Mouse (Mus musculus): ENCODE data around the gene Ddx17.

The Ddx17 gene

DNA sequence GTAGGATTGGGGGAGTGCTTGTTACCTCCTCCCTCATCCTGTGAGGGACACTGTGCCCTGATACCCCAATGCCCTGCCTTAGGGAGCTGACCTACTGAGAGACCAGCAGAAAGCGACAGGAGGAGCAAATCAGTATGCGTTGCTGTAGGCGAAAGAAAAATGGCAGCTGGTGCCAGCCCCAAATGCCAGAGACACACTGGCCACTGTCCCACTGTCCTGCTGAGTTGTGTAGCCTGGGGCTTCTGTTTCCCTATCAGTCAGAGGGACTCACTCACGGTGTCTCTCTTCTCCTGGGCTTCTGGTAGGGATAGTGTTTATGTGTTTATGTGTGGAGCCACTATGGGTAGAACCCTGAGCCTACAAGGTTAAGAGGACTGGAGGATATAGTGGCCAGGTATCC lies 28.8 kb downstream of the Ddx17 start:
- no peak for DNase-seq

DNA sequence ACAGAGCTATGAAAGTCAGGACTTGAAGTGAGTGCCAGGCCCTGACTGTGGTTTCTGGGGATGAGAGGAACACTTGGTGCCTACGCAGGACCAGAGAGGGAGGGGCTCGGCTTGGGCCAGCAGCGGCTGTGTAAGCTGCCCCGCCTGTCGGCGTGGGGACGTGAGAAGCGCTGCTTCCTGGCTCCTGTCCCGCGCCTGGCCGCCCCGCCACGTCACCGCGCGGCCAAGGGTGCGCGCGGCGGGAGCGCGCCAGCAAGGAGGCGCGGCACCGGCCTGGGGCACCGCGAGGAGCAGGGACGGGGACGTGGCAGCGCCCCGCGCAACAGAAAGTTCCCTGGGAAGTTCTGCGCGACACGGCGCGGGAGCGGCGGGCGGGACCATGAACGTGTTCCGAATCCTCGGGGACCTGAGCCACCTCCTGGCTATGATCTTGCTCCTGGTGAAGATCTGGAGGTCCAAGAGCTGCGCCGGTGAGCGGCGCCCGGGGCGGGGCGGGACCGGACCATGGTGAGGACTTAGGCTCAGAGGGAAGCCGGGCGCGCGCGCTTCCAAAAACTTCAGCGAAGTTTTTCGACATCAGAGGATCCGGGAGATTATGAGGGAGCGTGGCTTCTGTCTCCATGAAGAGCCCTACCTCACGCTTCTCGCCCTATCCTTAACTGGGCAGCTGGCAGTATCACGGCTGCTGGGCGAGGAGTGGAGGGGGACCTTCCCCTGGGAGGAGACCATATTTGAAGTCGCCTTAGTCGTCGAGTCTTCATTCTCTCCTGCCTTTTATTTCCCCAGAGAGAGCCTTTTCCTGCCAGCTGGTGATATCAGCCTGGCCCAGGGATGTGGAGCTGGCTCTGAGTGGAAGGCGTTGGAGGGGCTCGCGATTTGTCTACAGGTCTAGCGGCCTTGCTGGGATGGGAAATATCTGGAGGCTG lies 30.1 kb downstream of the Ddx17 start, which contains the start of gene Kdelr3:
TSS of gene Kdelr3 (plus strand) at position 241 of the 926 bp plus-strand sequence.
- no peak for DNase-seq

DNA sequence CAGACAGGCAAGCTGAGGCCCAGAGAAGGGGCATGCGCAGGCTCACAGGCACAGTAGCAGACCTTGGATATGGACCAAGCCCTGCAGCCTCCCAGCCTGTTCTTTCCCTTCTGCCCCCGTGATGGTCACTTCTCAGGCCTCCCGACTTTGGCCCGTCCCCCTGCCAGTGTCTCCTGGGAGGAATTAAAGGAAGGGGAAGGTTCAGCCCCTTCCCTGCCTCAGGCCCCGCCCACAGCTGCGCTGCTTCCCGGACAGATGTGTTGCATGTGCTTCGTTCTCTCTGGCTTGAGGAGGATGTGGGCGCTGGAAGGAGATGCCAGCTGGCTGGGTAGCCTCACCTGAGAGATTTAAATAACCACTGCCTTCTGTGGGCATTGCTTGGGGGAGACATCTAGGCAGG lies 32.6 kb downstream of the Ddx17 start:
- DNase-seq, result no peak

DNA sequence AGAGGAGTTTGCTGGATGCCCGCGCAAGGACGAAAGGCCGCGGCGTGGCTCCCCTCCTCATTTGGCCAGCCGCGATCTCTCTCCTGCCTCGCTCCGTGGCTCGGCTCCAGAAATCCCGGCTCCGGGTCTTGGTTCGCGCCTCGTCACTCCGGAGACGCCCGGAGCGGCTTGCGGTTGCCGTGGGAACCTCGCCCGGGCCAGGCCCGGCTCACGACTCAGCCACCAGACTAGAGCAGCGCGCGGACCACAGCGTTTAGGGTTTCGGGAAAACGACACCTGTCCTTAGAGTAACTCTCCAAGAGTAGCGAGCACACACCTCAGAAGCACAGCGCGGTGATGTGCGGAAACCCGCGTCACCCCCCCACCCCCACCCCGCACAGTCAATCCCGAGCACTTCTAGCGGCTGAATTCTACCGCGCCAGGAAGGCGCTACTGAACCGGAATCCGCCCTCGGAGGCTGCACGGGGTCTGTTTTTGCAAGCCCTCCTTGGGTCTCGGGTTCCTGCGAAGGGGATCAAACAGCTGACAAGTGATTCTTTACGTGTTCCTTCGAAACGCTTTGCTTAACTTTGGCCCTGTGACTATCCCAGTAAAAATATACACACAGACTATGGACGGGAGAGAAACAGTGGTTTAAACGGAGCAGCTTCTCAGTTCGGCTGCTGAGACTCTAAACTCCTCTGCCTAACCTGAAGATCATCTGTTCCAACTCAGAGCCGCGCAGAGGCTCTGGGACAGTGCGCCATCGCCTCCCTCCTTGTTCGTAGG lies 34.8 kb downstream of the Ddx17 start:
- peak; percentile 94 for DNase-seq

DNA sequence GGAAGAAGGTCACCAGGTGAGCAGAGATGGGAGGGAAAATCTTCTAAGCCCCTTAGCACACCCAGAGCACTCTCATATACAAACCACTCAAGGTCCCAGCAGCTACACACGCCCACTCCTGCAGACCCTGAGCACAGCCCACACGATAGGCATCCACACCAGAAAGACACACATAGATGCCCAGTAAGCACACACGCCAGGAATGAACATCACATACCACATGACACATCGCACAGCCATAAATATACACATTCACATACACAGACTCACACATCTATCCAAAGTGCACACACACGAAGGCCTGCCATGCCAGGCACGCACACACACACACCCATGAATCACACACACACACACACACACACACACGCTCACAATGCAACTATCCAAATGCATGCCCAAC lies 36.1 kb downstream of the Ddx17 start:
- DNase-seq, result no peak

DNA sequence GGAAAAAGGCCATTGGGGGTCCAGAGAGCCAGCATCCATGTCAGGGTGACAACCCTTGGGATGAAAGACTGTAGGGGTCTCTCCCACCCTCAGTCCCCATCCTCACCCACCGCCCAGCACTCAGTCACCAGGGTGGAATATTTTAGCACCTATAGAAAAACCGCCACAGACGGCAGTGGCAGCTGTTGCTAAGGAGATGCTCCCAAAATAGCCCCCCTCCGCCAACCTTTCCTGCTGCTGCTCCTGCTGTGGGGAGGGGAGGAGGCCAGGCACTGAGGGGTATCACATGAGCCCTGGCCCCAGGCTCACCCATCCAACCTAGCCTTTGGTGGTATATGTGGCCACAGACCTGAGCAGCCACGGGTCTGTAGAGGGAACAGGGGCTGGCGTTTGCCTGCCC lies 36.5 kb downstream of the Ddx17 start:
- no peak for DNase-seq

DNA sequence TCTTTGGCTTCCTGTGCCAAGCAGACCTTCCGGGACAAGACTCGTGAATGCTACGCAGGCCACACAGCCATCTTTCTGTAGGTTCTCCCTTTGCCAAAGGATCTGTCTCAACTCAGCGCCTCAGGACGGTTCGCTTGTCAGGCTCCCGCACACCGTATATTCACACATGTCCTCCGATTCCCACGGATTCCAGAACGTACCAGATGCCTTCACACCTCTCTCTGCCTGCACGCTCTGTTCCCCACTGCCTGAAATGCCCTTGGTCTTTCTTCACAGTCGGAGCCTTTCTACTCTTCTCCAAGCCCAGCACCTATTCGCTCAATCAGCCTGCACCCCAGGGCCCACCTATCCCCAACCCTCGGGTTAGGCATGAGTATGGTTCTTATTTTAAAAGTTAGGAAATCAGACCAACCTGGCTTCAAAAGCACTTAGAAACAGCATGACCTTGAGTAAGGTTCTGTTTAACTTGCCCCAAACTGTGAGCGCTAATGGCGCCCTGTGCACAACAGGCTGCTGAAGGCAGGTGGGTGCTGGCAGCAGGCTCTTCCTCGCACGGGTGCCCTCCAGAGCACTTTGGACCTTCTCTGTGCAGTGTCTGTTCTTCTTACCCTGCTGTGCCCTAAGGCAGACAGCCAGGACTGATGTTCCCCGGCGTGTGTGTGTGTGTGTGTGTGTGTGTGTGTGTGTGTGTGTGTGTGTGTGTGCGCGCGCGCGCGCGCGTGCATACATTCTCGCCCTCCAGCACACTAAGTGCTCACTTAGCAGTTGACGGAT lies 39.3 kb downstream of the Ddx17 start:
- no peak for DNase-seq

DNA sequence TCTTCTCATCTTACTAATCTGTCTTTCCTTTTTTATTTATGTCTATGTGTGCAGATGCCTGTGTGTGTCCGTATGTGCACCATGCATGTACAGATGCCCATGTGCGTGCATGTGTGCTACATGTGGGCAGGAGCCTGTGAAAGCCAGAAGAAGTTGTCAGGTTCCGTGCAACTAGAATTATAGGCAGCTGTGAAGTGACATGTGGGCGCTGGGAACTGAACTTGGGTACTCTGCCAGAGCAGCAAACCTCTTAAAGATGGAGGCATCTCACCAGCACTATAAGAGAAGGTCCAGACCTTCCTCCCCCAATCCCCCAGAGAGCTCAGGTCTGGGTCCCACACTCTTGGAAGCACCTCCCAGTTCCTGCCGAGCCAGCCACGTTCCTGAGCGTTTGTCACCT lies 40.1 kb downstream of the Ddx17 start:
- no peak for DNase-seq

DNA sequence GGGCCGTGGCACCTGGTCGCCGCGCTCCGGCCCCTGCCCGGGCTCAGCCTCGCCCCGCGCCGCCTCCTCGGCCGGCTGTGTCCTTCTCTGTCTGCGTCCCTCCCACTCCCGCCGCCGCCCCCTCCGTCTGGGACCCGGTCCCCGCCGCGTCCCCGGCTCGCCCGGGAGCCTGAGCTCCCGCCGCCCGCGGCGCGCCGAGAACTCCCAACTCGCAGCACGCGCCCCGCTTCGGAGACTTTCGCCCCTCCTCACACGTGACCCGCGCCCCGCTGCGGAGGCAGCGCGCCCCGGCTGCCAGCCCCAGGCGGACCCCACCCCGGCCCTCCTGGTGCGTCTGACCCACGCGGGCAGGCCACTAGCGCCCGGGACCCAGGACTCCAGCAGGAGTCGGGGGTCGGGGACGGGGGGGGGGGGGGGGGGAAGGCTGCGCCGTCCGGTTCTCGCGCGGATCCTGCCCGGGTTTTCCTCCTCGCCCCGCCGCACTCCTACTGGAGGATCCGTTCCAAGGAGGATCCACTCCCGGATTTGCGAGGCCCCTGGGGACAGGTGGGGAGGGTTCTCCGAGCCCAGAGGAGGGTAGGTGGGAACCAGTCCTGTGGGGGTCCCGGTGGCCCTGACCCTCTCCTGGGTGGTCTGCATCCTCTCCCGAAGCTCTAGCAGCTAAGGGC lies 40.8 kb downstream of the Ddx17 start:
- peak; percentile 85 for DNase-seq

DNA sequence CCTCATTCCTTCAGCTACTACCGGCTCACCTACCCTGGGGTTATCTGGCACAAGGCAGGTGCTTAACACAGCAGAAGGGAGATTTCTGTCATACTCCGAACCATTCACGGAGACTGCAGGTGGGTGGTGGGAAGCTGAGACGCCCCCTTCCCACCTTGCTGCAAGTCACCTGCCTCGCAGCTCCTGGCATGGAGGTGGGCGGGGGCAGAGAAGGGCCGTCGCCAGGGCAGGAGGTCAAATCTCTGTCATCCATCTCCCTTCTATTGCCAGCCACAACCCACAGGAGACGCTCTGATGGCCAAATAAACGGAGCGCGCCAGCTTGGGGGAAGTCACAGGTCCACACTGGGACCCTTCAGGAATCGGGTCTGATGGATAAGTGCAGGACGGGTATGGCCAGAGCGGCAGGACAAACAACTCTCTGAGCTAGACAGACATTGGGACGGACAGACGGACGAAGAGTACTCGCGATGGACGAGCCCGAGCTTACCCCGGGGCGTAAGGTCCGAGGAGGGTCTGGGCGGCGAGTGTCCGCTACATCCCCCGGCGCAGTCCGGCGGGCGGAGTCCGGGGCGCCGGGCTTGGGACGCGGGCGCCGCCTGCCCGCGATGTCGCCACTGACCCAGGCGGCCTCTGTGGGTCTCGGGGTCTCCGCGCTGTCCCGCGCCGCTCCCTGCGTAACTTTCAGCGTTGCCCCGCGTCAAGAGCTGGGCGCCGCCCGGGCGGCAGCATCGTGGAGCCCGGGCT lies 41.7 kb downstream of the Ddx17 start, which contains the start of gene Kcnj4:
TSS of gene Kcnj4 (minus strand) at position 535 of the 746 bp plus-strand sequence.
- DNase-seq, result no peak

DNA sequence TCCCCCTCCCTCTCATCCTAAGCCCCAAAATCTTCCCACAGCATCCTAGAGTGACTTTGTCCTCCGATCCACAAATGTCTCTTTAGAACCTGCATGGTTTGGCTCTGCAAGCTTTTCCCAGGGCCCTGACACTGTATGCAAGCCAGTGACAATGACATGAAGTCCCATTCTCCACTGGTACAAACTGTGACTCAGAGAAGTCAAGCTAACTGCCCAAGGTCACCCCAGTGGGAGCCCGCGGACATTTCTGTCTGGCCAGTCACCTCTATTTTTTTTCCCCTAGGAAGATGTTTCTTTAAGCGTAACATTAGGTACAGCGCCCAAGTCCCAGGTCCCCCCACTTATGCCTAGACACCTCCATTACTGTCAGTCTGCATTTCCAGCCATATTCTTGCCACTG lies 43.1 kb downstream of the Ddx17 start:
- no peak for DNase-seq

DNA sequence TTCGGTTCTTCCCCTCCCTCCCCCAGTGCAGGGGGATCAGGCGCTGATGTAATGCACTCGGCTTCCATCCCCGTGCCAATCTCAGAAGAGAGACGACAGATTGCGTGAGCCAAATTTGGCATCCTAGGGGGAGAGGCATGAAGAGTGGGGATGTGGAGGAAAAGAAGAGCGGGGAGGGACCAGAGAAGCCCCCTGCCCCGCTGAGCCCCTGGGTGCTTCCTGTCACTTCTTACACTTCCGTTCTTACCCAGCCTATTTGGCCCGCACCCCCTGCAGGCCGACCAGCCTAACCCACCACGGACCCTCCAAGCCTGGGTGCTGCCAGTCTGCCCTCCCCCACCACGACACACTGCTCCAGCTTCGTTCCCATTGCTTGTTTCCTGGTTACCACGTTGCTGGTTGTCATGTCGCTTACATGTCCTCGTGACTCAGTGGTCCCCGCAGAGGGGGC lies 43.6 kb downstream of the Ddx17 start:
- DNase-seq, result peak; percentile 55

DNA sequence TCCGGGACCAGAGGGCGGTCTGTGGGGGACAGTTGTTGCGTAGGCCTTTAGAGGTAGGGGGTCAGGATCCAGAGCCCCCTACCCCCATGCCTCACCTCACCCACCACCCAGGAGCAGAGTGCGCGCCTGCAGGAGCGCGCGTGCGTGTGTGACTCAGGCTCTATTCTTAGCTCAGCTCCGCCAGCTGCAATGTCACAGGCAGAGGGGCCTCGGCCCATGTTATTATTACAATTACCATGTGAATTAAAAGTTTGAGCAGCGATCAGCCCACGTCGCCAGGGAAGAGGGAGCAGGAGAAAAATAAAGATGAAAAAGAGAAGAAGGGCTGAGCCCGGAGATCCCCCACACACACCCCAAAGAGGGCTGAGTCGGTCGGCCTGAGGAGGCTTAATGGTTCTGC lies 46.4 kb downstream of the Ddx17 start:
- no peak for DNase-seq

DNA sequence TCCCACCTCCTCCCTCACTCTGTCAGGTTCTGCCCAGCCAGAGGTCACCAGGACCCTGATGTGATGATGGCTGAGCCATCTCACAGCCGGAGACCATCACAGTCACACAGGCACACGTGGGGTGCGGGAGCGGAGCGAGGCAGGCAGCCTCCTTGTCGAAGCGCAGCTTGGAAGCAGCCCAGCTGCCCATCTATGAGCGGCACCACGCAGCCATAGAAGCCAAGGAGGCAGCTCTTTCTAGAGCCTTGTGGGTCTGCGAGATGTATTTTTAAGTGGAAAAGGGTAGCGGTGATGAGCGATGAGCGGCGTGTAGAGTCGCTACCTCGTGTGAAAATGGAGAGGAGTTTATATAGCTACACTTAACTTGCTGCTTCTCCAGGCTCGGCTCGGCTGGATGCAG lies 53.0 kb downstream of the Ddx17 start:
- DNase-seq, result peak; percentile 42

DNA sequence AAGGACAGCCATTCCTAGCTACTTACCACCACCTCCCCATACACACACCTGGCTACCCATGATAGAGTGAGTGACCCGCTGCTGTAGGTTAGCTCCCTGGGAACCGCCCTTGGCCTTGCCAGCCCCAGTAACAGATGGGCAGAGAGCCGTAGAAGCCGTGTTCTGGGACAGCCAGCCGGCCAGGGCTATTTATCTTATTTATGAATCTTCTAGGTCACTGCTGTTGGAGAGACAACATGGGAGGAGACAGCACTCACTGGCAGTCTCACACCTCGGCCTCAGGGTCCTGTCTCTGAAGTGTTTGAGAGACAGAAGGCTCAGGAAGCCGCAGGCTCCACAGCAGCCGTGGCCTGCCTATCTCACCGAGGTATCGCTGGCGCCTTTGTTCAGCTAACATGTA lies 57.1 kb downstream of the Ddx17 start:
- DNase-seq, result no peak

DNA sequence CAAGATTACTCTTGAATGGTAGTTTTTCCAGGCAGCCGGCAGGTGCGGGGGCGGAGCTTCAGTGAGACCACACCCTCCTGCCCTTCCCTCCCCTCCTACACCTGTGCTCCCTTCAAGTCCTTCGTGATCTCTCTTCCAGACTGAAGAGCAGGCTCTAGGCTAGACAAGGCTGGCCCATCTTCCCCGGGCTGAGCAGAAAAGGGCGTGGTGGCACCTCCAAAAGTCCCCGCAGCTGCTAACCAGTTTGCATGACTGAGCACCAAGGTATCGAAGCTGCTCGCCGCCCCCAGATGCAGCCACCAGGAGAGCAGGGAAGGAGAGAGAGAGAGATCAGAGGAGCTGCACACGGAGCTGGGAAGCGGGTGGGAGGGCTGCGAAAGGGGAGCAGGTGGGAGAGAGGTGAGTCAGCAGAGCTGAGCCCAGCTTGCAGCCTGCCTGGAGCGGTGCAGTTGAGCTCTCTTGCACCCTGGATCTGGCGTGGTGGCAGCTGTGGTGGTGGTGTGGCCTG lies 65.3 kb downstream of the Ddx17 start:
- DNase-seq, result no peak

All from right cerebral cortex, postnatal 4 days (tissue).